ENCODE assay signal across 17 mouse cellular contexts in genomic region chr7:49825492-49825891, GRCm38 (mm10). TPM values are rescaled to one million over a fixed set of nuclear protein-coding genes. Genes with fewer than 3 reads are reported as not detected.
A peak's percentile ranks its signal among the peaks of the same experiment; 100 is the strongest.
DNase-seq lines count a peak whose midpoint lies in the region; TF ChIP-seq lines count a peak whose summit lies in the region.
"Had no signal": no experiment of that assay in that cellular context is flagged by ENCODE, and none has a peak within 500 bp of the region (broad histone marks: within the 10 kb centered on the region; RNA-seq: fewer than 3 reads in every experiment).

No protein-coding gene starts in this region.

- H3K27ac ChIP-seq in heart, embryonic 10.5 days = no peak overlapping the region

- 87% methylated on average over 3 of the region's 3 CpGs for WGBS in heart, embryonic 10.5 days

- no peak overlapping the region for H3K4me3 ChIP-seq in heart, embryonic 10.5 days
- no peak overlapping the region for H3K4me3 ChIP-seq in myocyte

- H3K36me3 ChIP-seq in heart, embryonic 10.5 days = peaks cover 39% of the 10 kb centered on the region
- peaks cover 21% of the 10 kb centered on the region for H3K36me3 ChIP-seq in myocyte (ENCODE audit: control insufficient read depth, insufficient read depth)

- H3K79me2 ChIP-seq in myocyte (ENCODE audit: control insufficient read depth, insufficient read depth) = no peaks in the 10 kb centered on the region

- no peak for TF ChIP-seq POLR2A in myocyte (IDR thresholded peaks at IDR 0.05; ENCODE audit: insufficient read length, low read depth)

- H3K4me1 ChIP-seq in heart, embryonic 10.5 days = peaks cover 8% of the 10 kb centered on the region

- H3K4me2 ChIP-seq in myocyte (ENCODE audit: low read depth) = no peak overlapping the region

- H3K27me3 ChIP-seq in heart, embryonic 10.5 days (ENCODE audit: insufficient read depth, poor library complexity, severe bottlenecking) = no peaks in the 10 kb centered on the region
- H3K27me3 ChIP-seq in myocyte (ENCODE audit: control insufficient read depth, insufficient read depth, insufficient read length) = no peaks in the 10 kb centered on the region
- H3K27me3 ChIP-seq: CH12.LX, Patski had no signal

- H3K9me3 ChIP-seq in heart, embryonic 10.5 days = no peaks in the 10 kb centered on the region
- H3K9me3 ChIP-seq: G1E had no signal

- DNase-seq in heart, embryonic 10.5 days (ENCODE audit: low spot score) = peak; percentile 28
- no peak for DNase-seq in heart, adult 18-20 months
- DNase-seq in cerebellum, postnatal 4 days (ENCODE audit: low spot score in 2 of 2) = no peak
- DNase-seq: adrenal gland, adult 2 months; adrenal gland, adult 8-10 months; adrenal gland, postnatal 10 days; adrenal gland, postnatal 14 days; adrenal gland, postnatal 25 days; adrenal gland, postnatal 36 days; B cell, adult 2 months; cerebellum, adult 11 months; cerebellum, adult 11-12 months; cerebellum, adult 18-20 months had no signal

- no peak overlapping the region for H3ac ChIP-seq in myocyte (ENCODE audit: control insufficient read depth, insufficient read length)

TF ChIP-seq in myocyte, 11 proteins besides CTCF, POLR2A, EP300 and RAD21:
- TF ChIP-seq SRF (IDR thresholded peaks at IDR 0.05; ENCODE audit: control insufficient read depth, insufficient read length, low read depth) (no peak), MYOG (IDR thresholded peaks at IDR 0.05; ENCODE audit: control insufficient read depth in 1 of 3, insufficient read depth in 1 of 3, insufficient read length in 2 of 3, low read depth in 2 of 3) (peak in 2 of 3 experiments; percentile 76 to 85), MYOD1 (IDR thresholded peaks at IDR 0.05; ENCODE audit: control insufficient read depth in 1 of 3, insufficient read length in 2 of 3, low read depth in 2 of 3) (peak; percentile 23 to 80 (median 70))

RNA-seq across cellular contexts. Expression of gene Prmt3, which starts 47.3 kb away (rescaled TPM):
- polyA plus RNA-seq in heart, embryonic 10.5 days (2016; fragmentation: Nextera tagmentation; extraction: Ambion mirVana) = 65.2 and 69.7 TPM in 2 replicates
- 10 to 100 TPM; 15.3 to 16.0 TPM for total RNA-seq in heart, adult 18-20 months (2021)
- polyA plus RNA-seq in myocyte (2012; fragmentation: generic; extraction: Trizol) = 20.3 TPM
